11 mouse cellular contexts compared by ENCODE assay signal in the genomic region with DNA sequence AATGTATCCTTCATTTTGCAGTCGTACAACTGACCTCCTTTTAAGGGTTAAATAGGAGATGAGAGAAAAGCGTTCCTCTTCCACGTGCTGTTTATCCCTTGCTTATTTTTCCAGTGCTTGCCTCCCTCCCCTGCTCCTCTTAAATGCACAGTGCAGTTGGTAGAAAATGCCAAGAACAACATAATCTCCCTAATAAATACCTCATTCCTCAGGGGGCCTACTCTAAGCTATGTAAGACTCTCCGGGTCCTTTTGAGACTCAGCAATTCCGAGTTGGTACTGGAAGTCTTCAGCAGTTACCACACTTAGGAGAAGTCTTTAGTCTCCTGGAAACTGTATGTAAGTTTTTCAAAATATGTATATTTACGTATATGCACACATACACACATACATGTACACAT.
"Had no signal": no experiment of that assay in that cellular context is flagged by ENCODE, and none has a peak within 500 bp of the region (broad histone marks: within the 10 kb centered on the region; RNA-seq: fewer than 3 reads in every experiment).

No protein-coding gene starts in this region.

- H3K4me3 ChIP-seq: limb, embryonic 15.5 days; liver, embryonic 12.5 days; midbrain, embryonic 13.5 days; stomach, embryonic 15.5 days had no signal

- H3K9ac ChIP-seq: limb, embryonic 15.5 days; liver, embryonic 12.5 days; midbrain, embryonic 13.5 days; stomach, embryonic 15.5 days had no signal

- H3K27me3 ChIP-seq: limb, embryonic 15.5 days; liver, embryonic 12.5 days; midbrain, embryonic 13.5 days; stomach, embryonic 15.5 days had no signal

- H3K9me3 ChIP-seq: limb, embryonic 15.5 days; liver, embryonic 12.5 days; midbrain, embryonic 13.5 days; stomach, embryonic 15.5 days had no signal

- DNase-seq: kidney, adult 18-20 months; kidney, postnatal 14 days; lung, adult 18-20 months; lung, postnatal 36 days; right cerebral cortex, postnatal 14 days; thymus, adult 2 months; thymus, postnatal 25 days had no signal

- H3K36me3 ChIP-seq: limb, embryonic 15.5 days; liver, embryonic 12.5 days; stomach, embryonic 15.5 days had no signal

- H3K4me2 ChIP-seq: limb, embryonic 15.5 days; midbrain, embryonic 13.5 days; stomach, embryonic 15.5 days had no signal

- ATAC-seq: liver, embryonic 12.5 days; midbrain, embryonic 13.5 days had no signal

- H3K27ac ChIP-seq: midbrain, embryonic 13.5 days; stomach, embryonic 15.5 days had no signal
